Mouse (Mus musculus): ENCODE measurements at regions not wholly inside any gene's neighbourhood (a gene's known extent, or its start where the extent isn't known, plus 50 kb on each side); places are given as distances from the start of the nearest gene placed in this dataset.

DNA sequence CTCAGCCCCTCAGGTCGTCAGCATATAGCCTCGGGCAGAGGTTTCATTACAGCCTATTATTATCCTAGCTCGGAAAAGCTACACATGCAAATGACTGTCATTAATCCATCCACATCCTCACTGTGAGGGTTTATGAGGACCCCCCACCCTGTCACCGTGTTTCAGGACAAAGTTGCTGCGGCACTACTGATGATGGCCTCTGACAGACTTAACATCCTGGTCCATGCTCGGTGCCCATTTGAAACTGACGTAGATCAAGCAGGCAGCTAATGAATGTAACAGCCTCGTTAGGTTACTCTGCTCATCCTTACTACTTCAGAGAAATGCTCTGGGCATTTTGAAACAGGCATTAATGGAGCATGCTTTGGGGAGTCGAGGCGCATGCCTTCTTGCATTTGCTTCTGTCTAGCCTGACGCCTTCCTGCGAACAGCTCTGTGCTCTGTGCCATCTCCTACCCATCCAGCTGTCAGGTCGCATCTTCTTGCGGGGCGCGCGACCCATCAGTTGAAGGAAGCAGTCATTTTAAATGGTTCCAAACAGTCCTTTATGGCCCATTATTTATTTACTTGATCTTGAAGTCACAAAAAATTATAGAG, 82.3 kb upstream of the Nr5a2 start:
- no peak for DNase-seq (ENCODE audit: low spot score in 2 of 2)

- no peak for DNase-seq (ENCODE audit: low spot score in 2 of 2)
Observed at GRCm38 (mm10) chr1:137040898-137041297, 80.7 kb upstream of the Nr5a2 start.

GRCm38 (mm10) chr1:137034586-137034985, 74.3 kb upstream of the Nr5a2 start:
- no peak for DNase-seq (ENCODE audit: low spot score in 2 of 2)

- no peak for DNase-seq (ENCODE audit: low spot score in 2 of 2)
Observed at GRCm38 (mm10) chr1:137033679-137034078, 73.4 kb upstream of the Nr5a2 start.

DNA sequence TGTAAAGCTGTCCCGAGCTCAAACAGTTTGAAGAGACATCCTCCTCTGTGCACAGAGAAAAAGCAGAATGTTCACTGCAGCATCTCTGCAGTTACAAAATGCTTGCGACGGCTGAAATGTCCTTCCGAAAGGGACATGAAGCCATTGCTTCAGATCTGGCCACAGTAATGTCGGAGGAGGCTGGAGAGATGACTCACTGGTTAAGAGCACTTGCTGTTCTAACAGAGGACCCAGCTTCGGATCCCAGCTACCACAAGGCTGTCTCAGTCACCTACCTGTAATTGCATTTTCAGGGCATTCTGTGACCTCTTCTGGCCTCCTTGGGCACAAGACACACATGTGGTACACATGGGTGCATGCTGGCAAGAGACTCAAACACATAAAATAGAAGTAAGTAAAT, 63.5 kb upstream of the Nr5a2 start:
- no peak for DNase-seq (ENCODE audit: low spot score in 2 of 2)

- no peak for DNase-seq (ENCODE audit: low spot score in 2 of 2)
Observed at GRCm38 (mm10) chr1:137020528-137020927, 60.3 kb upstream of the Nr5a2 start.

DNA sequence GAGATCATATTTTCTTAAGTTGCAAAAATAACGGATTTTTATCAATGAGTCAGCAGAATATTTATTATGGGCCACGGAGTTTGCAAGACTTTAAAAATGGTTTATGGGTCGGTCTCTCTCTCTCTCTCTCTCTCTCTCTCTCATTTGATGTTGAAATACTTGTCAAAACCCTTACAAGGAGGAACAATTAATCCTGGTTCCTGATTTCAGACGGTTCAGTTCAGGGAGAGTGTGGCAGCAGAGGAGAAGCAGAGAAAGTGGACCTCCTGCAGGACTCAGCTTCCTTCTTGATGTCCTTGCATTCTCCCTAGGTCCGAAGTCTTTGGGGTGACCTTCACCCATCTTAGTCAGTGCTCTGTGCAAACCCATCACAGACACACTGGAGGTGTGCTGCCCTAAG, 57.4 kb upstream of the Nr5a2 start:
- no peak for DNase-seq (ENCODE audit: low spot score in 2 of 2)

DNA sequence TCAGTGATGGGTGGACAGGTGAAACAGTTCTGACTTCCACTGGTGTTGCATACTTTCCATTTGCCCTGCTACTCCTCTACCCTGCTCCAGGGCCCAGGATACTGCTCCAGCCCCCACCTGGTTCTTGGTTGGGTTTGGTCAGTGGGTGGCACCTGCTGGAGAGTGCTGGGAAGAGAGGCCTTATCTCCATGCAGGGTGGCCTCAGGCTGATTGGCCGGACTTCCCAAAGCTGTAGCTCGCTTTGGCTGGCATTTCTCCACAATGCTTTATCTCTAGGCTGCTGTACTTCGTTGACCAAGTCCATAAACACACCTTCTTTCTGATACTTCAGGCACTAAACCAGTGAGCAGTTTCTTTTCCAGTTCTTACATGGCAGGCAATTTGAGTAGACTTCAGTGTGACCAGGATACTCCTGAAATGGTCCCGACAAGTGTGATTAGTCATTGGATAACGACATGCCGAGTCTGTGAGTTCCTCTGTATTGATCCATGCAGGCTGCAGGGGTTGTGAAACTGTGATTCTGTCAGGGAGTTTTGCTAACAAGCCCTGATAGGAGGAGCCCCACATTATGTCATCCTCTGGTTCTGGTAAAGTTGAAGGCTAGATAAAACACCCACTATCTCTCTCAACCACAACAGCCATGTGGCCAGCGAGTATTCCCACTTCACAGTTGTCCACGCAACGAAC, 50.1 kb upstream of the Nr5a2 start:
- no peak for DNase-seq (ENCODE audit: low spot score in 2 of 2)

Small RNA genes in the stretch of these regions (microRNA-seq; reads per million reads assigned to microRNA genes)
- gene Mir181a-1 (365 to 390 reads per million in 2 experiments), gene Mir181b-1 (14.0 to 14.7 reads per million in 2 experiments)
